Comparison of ENCODE assay signal across 1 mouse cellular context in genomic region chr8:69789731-69790130, GRCm38 (mm10).
TF ChIP-seq lines count a peak whose summit lies in the region.

No protein-coding gene starts in this region.

TF ChIP-seq in MEL, 35 proteins besides CTCF, POLR2A, EP300 and RAD21 (continued from another document):
- TF ChIP-seq TCF12 (IDR thresholded peaks at IDR 0.05; ENCODE audit: low read depth, low read length) = peak; percentile 17; the same call in 1 of the 2 replicates
- 0 out of 2 replicates have a peak, but pooled peaks have one; percentile 33 for TF ChIP-seq HCFC1 (IDR thresholded peaks at IDR 0.05; ENCODE audit: low read depth, low read length)
- no peak for TF ChIP-seq MYB (IDR thresholded peaks at IDR 0.05; ENCODE audit: low read depth, low read length)
